Mouse (Mus musculus) liver, embryonic 12.5 days (tissue): ENCODE results near the gene Olfr514. TPM values are rescaled to one million over a fixed set of nuclear protein-coding genes. Genes with fewer than 3 reads are reported as not detected.
"Not testable (repeated sequence)": the region's sequence is repeated elsewhere in the genome, so short reads cannot be mapped to it uniquely, and the experiment has no call there.

ENCODE experiments used
- ATAC-seq: fragments of 200-750 bp; cut with Nextera tagmentation; 2 replicates; pipeline ENCODE4 v1.8.0; 2017; ENCODE audit warnings: moderate number of reproducible peaks, mild to moderate bottlenecking, moderate library complexity
- H3K27ac ChIP-seq: fragments of 300-500 bp; sonication (generic); 2 replicates; pipeline ENCODE4 v1.5.1; 2016; ENCODE audit warnings: mild to moderate bottlenecking
- H3K27me3 ChIP-seq: fragments of 300-500 bp; sonication (generic); replicated peaks from 2 replicates; pipeline ENCODE4 v1.6.1; 2016; ENCODE audit warnings: mild to moderate bottlenecking, moderate library complexity
- H3K36me3 ChIP-seq: fragments of 300-500 bp; sonication (generic); 2 replicates; pipeline ENCODE4 v1.6.1; 2016; ENCODE audit warnings: mild to moderate bottlenecking, moderate library complexity
- H3K4me1 ChIP-seq: fragments of 300-500 bp; sonication (generic); 2 replicates; pipeline ENCODE4 v1.6.1; 2016
- H3K4me2 ChIP-seq: fragments of 300-500 bp; sonication (generic); 2 replicates; pipeline ENCODE4 v1.6.1; 2016; ENCODE audit warnings: mild to moderate bottlenecking, moderate library complexity
- H3K4me3 ChIP-seq: fragments of 300-500 bp; sonication (generic); 2 replicates; pipeline ENCODE4 v1.5.1; 2016; ENCODE audit warnings: mild to moderate bottlenecking, moderate library complexity
- H3K9ac ChIP-seq: fragments of 300-500 bp; sonication (generic); 2 replicates; pipeline ENCODE4 v1.6.1; 2016; ENCODE audit warnings: mild to moderate bottlenecking, moderate library complexity
- H3K9me3 ChIP-seq: fragments of 300-500 bp; sonication (generic); replicated peaks from 2 replicates; pipeline ENCODE4 v1.6.1; 2016; ENCODE audit warnings: mild to moderate bottlenecking, moderate library complexity
- WGBS: fragments of 180-500 bp; shearing (Covaris S2); methylation state at CpG from one replicate; pipeline ENCODE4 v1.1.7; 2016; ENCODE audit not compliant: insufficient replicate concordance; 5-methylcytosine and 5-hydroxymethylcytosine counted together
- polyA plus RNA-seq: library from polyadenylated mRNA; unstranded; fragments of >200 nt; fragmentation: Nextera tagmentation; extraction: Ambion mirVana; gene quantifications from 2 replicates; pipeline ENCODE4 v1.2.1, GENCODE M21; 2016

Olfr514 gene
- not detected in 2 replicates for polyA plus RNA-seq

DNA sequence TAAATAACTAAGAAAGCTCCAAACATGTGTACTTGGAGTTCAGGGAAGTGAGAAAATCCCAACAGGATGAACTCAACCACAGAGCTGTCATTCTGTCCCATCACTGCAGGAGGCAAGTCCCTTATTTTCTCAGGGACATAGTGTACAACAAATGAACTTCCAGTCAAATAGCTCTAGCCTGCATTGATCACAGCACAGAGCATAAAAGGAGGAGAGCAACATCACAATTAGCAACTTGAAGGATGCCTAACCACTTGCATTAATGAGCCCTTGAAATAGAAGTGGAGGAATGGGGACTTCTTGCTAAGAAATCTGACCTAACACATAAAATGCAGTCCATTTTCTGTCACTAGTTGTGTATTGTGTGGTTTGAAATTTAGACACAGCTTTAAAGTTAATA, at the start of gene Olfr514:
Olfr514 (minus strand) TSS at position 101 of the 400 bp plus-strand sequence.
- no peak within 1 kb of the TSS for H3K27ac ChIP-seq
- H3K4me3 ChIP-seq = no peak within 1 kb of the TSS
- no peaks in the 10 kb centered on the region for H3K27me3 ChIP-seq
- no peak within 1 kb of the TSS for H3K9ac ChIP-seq
- H3K4me1 ChIP-seq = no peaks in the 10 kb centered on the region
- no peak for ATAC-seq
- H3K4me2 ChIP-seq = no peak within 1 kb of the TSS
- H3K36me3 ChIP-seq = no peaks in the 10 kb centered on the region
- peaks cover 4% of the 10 kb centered on the region; the same call in 1 of the 2 replicates for H3K9me3 ChIP-seq

DNA sequence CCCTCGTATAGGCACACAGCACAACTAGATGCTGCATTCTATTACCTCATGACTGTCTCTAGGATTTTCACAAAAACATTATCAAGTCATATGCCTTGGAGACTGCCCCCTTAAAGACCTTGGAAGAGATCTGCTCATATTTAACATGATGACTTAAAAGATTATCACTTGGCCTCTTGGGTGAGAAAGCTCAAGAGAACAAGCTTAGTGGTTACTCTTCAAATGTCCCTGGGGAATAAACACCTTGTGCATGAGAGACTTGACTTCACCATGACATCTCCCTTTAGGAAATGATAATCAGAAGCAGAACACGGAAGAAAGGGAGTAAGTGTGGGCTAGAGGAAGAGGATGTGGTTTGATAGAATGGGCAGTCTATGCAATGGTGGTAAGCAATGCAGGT, 46.5 kb upstream of the Olfr514 start, which contains the start of gene Olfr517:
Olfr517 (minus strand) TSS at position 101 of the 400 bp plus-strand sequence.
- no peaks in the 10 kb centered on the region for H3K4me1 ChIP-seq
- H3K27me3 ChIP-seq = no peaks in the 10 kb centered on the region
- H3K9ac ChIP-seq = no peak within 1 kb of the TSS
- no peak within 1 kb of the TSS for H3K4me3 ChIP-seq
- no peak within 1 kb of the TSS for H3K4me2 ChIP-seq
- ATAC-seq = no peak
- no peaks in the 10 kb centered on the region for H3K36me3 ChIP-seq
- WGBS = 35% methylated on average over 2 of the region's 2 CpGs
- no peaks in the 10 kb centered on the region for H3K9me3 ChIP-seq
- no peak within 1 kb of the TSS for H3K27ac ChIP-seq

DNA sequence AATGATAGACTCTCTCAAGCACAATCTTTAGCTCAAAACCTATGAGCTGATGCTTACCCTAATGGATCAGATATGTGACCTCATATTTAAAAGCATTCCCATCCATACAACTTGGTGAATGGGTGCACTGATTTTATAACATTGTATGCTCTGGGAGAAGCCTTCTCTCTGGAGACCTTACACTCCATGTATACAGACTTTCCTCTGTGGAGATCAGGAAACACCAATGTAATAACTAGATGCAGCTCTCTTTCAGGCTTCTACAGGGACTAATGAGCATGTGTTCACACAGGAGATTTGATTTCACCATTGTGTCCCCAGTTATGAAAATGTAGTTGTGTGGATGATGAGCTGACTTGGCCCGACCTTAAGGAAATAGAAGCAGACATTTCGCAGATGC, 24.6 kb upstream of the Olfr514 start, which contains the start of gene Olfr516:
Olfr516 (minus strand) TSS at position 101 of the 400 bp plus-strand sequence.
- Histone ChIP-seq H3K9ac (no peak within 1 kb of the TSS), H3K4me3 (no peak within 1 kb of the TSS), H3K36me3 (no peaks in the 10 kb centered on the region), H3K27me3 (no peaks in the 10 kb centered on the region), H3K9me3 (no peaks in the 10 kb centered on the region), H3K4me2 (no peak within 1 kb of the TSS), H3K4me1 (no peaks in the 10 kb centered on the region), H3K27ac (no peak within 1 kb of the TSS)
- ATAC-seq = no peak
- 77% methylated on average over 2 of the region's 2 CpGs for WGBS

DNA sequence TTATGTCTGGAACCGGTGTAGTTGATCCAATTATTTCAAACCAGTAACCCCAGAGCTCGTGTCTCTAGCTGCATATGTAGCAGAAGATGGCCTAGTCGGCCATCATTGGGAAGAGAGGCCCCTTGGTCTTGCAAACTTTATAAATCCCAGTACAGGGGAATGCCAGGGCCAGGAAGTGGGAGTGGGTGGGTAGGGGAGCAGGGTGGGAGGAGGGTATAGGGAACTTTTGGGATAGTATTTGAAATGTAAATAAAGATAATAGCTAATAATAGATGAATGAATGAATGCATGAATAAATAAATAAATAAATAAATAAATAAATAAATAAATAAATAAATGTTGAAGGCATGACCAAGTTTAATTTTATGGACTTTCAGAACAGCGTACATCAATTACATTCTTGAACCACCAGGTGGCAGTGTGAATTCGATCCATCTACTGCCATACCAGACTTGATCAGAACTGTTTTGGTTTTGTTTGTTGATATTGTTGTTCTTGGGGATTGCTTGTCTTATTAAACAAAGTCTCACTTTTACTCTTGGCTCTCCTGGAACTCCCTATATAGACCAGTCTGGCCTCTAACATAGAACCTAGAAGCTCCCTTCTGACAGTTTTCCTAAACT, 11.1 kb downstream of the Olfr514 start:
- H3K27ac ChIP-seq, ATAC-seq, H3K27me3 ChIP-seq, H3K9ac ChIP-seq, H3K9me3 ChIP-seq, H3K4me2 ChIP-seq, H3K4me1 ChIP-seq, H3K36me3 ChIP-seq, H3K4me3 ChIP-seq: not testable (repeated sequence)
- WGBS = 41% methylated on average over 5 of the region's 5 CpGs

DNA sequence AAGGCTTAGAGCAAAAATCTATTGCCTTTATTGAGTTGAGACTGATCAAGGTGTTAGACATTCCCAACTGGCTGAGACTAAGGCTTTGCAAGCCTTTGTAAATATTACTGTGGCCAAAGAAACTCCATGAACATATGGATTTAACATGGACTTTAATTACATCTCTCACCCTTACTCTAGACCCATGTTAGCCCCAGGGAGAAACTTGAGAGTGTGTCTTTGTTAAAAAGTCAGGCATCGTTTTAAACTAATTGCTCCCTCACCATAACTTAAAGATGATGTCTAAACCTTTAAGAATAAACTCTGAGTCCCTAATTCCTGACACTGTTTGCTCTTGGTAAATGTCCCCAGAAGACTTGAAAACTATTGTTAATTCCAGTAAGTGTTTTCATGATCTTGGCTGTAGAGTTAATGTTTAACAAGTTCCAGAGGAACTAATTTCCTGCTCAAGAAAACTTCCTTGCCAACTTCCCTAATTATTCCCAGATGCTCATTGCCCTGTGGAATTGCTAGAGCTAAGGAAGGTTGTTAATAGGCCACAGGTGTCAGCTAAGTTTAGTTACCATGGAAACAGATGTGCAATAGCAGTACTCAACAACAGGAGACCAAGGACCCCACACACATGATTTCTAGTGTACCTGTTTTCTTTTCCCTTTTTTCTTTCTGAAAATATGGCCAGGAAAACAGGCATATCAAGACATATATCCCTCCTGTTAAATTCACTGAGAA, 28.4 kb downstream of the Olfr514 start:
- Histone ChIP-seq H3K36me3 (no peaks in the 10 kb centered on the region), H3K27ac (no peak overlapping the region), H3K4me1 (no peaks in the 10 kb centered on the region), H3K9me3 (no peaks in the 10 kb centered on the region), H3K4me2 (no peak overlapping the region), H3K4me3 (no peak overlapping the region), H3K27me3 (no peaks in the 10 kb centered on the region), H3K9ac (no peak overlapping the region)
- WGBS = 36% methylated on average over 1 of the region's 1 CpGs
- ATAC-seq = no peak

Other genes with a start within 250 kb of the Olfr514 start
- not detected in 2 replicates for gene Olfr506, start 215.2 kb downstream of the Olfr514 start, polyA plus RNA-seq
- gene Olfr507, start 204.2 kb downstream of the Olfr514 start, polyA plus RNA-seq = not detected in 2 replicates
- gene Olfr508, start 196.0 kb downstream of the Olfr514 start, polyA plus RNA-seq = not detected in 2 replicates
- not detected in 2 replicates for gene Olfr509, start 174.1 kb downstream of the Olfr514 start, polyA plus RNA-seq
- not detected in 2 replicates for gene Olfr510, start 159.6 kb downstream of the Olfr514 start, polyA plus RNA-seq
- not detected in 2 replicates for gene Olfr512, start 112.7 kb downstream of the Olfr514 start, polyA plus RNA-seq
- not detected in 2 replicates for gene Olfr513, start 75.0 kb downstream of the Olfr514 start, polyA plus RNA-seq
- gene Olfr516, start 24.5 kb upstream of the Olfr514 start, polyA plus RNA-seq = not detected in 2 replicates
- gene Olfr517, start 46.4 kb upstream of the Olfr514 start, polyA plus RNA-seq = not detected in 2 replicates
- gene Olfr518, start 59.0 kb upstream of the Olfr514 start, polyA plus RNA-seq = not detected in 2 replicates
- not detected in 2 replicates for gene Olfr519, start 68.4 kb upstream of the Olfr514 start, polyA plus RNA-seq
- gene Nlrp10, start 104.2 kb upstream of the Olfr514 start, polyA plus RNA-seq = 0.08 and 0.10 TPM in 2 replicates
- 60.3 and 61.3 TPM in 2 replicates for gene Eif3f, start 108.4 kb upstream of the Olfr514 start, polyA plus RNA-seq
- 0.04 and 0.19 TPM in 2 replicates for gene Tub, start 124.3 kb upstream of the Olfr514 start, polyA plus RNA-seq